Mouse (Mus musculus) forebrain, embryonic 10.5 days (tissue): ENCODE results near the gene Ddx43. TPM values are rescaled to one million over a fixed set of nuclear protein-coding genes. Genes with fewer than 3 reads are reported as not detected.

Experiments
- DNase-seq: peaks from one replicate; pipeline ENCODE4 v3.0.0-alpha.2; 2017; ENCODE audit warnings: low spot score; ENCODE audit errors: extremely low spot score
- H3K27ac ChIP-seq: fragments of 300-500 bp; sonication (generic); 2 replicates; pipeline ENCODE4 v1.5.1; 2016; ENCODE audit warnings: mild to moderate bottlenecking
- H3K27me3 ChIP-seq: fragments of 300-500 bp; sonication (generic); 2 replicates; pipeline ENCODE4 v1.6.1; 2016; ENCODE audit warnings: mild to moderate bottlenecking; ENCODE audit not compliant: poor library complexity, severe bottlenecking
- H3K36me3 ChIP-seq: fragments of 300-500 bp; sonication (generic); replicated peaks from 2 replicates; pipeline ENCODE4 v1.6.1; 2016; ENCODE audit warnings: mild to moderate bottlenecking, moderate library complexity
- H3K4me1 ChIP-seq: fragments of 300-500 bp; sonication (generic); 2 replicates; pipeline ENCODE4 v1.6.1; 2016
- H3K4me3 ChIP-seq: fragments of 300-500 bp; sonication (generic); 2 replicates; pipeline ENCODE4 v1.5.1; 2016; ENCODE audit warnings: mild to moderate bottlenecking, moderate library complexity
- H3K9me3 ChIP-seq: fragments of 300-500 bp; sonication (generic); 2 replicates; pipeline ENCODE4 v1.6.1; 2016; ENCODE audit warnings: mild to moderate bottlenecking, moderate library complexity
- WGBS: fragments of 180-500 bp; shearing (Covaris S2); methylation state at CpG from one replicate; pipeline ENCODE4 v1.1.7; 2016; 5-methylcytosine and 5-hydroxymethylcytosine counted together
- polyA plus RNA-seq: library from polyadenylated mRNA; unstranded; fragments of >200 nt; fragmentation: Nextera tagmentation; extraction: Ambion mirVana; gene quantifications from 2 replicates; pipeline ENCODE4 v1.2.1, GENCODE M21; 2016

Gene Ddx43
- polyA plus RNA-seq, 1 experiment from 2014 or later = 0.24 TPM

DNA sequence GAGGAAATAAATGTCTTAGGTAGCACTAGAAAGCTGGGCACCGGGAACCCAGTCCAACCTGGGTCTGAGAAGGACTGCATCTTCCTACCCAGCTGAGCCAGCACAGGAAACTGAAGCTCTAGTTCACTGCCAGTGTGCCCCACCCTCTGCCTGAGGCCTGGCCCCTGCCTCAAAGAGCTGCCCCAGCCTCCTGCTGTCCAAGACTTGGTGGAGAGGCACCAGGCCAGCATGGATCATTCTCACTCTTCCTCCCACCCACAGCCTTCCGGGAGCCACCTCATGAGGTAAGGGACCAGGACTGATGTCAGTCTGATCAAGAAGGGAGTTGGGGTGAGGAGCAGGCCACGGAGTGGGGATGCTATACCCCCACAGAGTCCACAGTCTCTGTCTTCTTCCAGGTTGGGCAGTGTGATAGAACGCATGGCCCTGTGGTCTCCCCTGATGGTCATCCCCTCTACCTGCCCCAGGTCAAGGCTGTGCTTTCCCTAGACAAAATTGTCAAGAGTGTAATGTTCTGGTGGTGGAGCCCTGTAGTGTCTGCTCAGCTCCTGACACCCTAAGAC, 33.4 kb downstream of the Ddx43 start:
- Histone ChIP-seq H3K27ac (no peak overlapping the region), H3K36me3 (no peaks in the 10 kb centered on the region), H3K27me3 (peaks cover 23% of the 10 kb centered on the region; the same call in 1 of the 2 replicates), H3K4me1 (peaks cover 7% of the 10 kb centered on the region), H3K9me3 (no peaks in the 10 kb centered on the region), H3K4me3 (no peak overlapping the region)
- 79% methylated on average over 4 of the region's 4 CpGs for WGBS
- DNase-seq = no peak

DNA sequence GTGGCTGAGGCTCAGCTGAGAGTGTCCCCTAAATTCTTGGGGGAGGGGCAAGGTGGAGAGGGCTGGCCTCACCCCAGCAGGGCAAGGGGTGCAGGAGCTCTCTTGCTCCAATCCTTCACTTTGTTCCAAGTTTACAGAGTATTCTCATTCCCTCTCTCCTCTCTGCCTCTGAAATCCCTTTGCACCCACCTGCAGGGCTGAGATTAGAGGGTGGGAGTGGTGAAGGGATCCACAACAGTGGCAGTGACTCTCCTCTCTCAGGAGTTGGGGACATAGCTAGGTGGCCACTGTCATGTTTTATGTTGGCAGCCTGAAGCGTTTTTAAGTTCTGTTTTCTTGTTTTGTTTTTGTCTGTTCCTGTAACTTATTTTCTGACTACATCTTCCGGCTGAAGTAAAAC, 34.0 kb downstream of the Ddx43 start:
- WGBS = 64% methylated on average over 2 of the region's 2 CpGs
- no peaks in the 10 kb centered on the region for H3K36me3 ChIP-seq
- no peak for DNase-seq

GRCm38 (mm10) chr9:78430486-78430885, 34.9 kb downstream of the Ddx43 start:
- H3K27me3 ChIP-seq = peaks cover 23% of the 10 kb centered on the region; the same call in 1 of the 2 replicates
- H3K4me1 ChIP-seq = peaks cover 7% of the 10 kb centered on the region
- no peak overlapping the region for H3K27ac ChIP-seq
- H3K9me3 ChIP-seq = no peaks in the 10 kb centered on the region
- WGBS = 84% methylated on average over 6 of the region's 6 CpGs
- H3K4me3 ChIP-seq = no peak overlapping the region
- H3K36me3 ChIP-seq = no peaks in the 10 kb centered on the region
- no peak for DNase-seq

More for the DNA sequence above, 34.0 kb downstream of the Ddx43 start:
- Histone ChIP-seq H3K27me3 (peaks cover 23% of the 10 kb centered on the region; the same call in 1 of the 2 replicates), H3K27ac (no peak overlapping the region), H3K4me3 (no peak overlapping the region), H3K9me3 (no peaks in the 10 kb centered on the region), H3K4me1 (peaks cover 7% of the 10 kb centered on the region)

DNA sequence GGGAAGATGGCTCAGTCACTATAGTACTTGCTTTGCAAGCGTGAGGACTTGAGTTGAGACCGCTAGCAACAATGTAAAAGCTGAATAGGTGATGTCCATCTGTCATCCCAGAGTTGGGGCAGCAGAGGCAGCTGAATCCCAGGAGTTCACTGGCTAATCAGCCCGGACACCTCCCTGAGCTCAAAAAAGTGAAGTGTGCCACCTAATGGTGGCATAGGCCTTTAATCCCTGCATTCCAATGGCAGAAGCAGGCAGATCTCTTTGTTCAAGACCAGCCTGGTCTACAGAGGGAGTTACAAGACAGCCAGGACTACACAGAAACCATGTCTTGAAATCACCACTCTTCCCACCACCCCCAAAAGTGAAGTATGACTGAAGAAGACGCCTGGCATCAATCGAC, 36.9 kb downstream of the Ddx43 start:
- H3K27me3 ChIP-seq = peaks cover 21% of the 10 kb centered on the region
- no peak overlapping the region for H3K4me3 ChIP-seq
- DNase-seq = no peak
- peaks cover 5% of the 10 kb centered on the region for H3K4me1 ChIP-seq
- 95% methylated on average over 5 of the region's 5 CpGs for whole genome bisulfite sequencing
- no peaks in the 10 kb centered on the region for H3K36me3 ChIP-seq
- H3K27ac ChIP-seq = no peak overlapping the region
- H3K9me3 ChIP-seq = no peaks in the 10 kb centered on the region

GRCm38 (mm10) chr9:78439426-78439825, 43.8 kb downstream of the Ddx43 start:
- peaks cover 58% of the 10 kb centered on the region for H3K27me3 ChIP-seq
- no peak for DNase-seq
- WGBS = 66% methylated on average over 5 of the region's 5 CpGs

DNA sequence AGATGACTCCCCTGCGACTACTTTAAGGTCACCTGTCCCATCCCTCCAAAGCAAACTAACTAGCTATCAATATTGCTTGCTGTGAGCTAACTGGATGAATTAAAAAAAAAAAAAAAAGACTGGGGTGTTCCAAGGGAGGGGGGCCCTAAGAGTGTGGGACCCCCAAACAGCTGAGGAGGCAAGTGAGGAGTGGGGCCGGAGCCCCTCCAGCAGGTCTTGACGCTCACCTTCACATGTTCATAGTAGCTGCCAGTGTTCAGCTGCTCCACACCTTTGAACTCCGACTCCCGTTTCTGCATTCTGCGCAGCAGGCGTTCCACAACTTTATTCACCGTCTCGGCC, 46.6 kb downstream of the Ddx43 start:
- Histone ChIP-seq H3K27ac (0 out of 2 replicates have a peak overlapping the region, but pooled peaks have one; percentile 70), H3K9me3 (0 out of 2 replicates have a peak, but pooled peaks cover 3% of the 10 kb centered on the region), H3K27me3 (peaks cover 86% of the 10 kb centered on the region), H3K4me1 (peaks cover 9% of the 10 kb centered on the region), H3K4me3 (peak overlapping the region; percentile 52), H3K36me3 (no peaks in the 10 kb centered on the region)
- WGBS = 7% methylated on average over 9 of the region's 9 CpGs
- DNase-seq = no peak

More at GRCm38 (mm10) chr9:78439426-78439825, 43.8 kb downstream of the Ddx43 start:
- Histone ChIP-seq H3K27ac (no peak overlapping the region), H3K9me3 (no peaks in the 10 kb centered on the region), H3K36me3 (no peaks in the 10 kb centered on the region), H3K4me1 (peaks cover 9% of the 10 kb centered on the region), H3K4me3 (no peak overlapping the region)

DNA sequence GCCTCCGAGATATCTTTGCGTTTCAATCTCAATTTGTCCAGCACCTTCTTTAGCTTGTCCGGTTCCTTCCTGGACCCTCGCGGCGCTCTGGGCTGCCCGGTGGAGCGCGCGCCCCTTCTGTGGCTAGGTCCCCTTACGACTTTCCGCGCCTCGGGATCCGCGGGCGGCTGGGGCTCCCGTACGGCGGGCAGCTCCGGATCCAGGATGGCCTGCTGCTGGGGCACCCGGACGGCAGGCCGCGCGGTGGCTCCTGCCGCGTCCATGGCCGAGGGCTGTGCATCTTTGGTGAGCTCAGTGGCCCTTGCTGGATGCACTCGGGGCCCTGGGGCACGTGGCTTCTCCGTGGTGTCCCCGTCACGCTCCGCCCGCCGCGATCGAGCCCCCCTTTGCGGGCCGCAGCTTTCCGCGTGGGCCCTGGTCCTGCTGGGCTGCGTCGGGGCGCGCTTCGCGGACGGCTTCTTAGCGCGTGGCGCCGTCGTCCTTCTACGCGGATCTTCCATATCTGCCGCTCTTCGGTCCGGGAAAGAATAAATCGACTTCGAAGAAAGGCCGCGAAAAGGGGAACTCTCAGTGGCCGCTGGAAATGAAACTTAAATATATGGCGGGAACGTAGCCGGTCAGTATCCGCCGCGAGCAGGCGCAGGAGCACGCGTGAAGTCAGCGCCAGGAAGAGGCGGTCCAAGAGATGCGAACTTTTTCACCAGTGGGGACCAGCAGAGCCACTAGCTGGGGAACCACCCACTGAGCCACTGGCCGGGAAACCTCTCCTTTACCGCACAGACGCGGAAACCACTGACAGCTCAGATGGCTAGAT, 47.2 kb downstream of the Ddx43 start, which contains the start of gene Cgas:
Cgas (minus strand) TSS at position 659 of the 814 bp plus-strand sequence.
- DNase-seq = peak; percentile 45
- H3K4me1 ChIP-seq = peaks cover 12% of the 10 kb centered on the region
- H3K36me3 ChIP-seq = no peaks in the 10 kb centered on the region
- WGBS = 1% methylated on average over 81 of the region's 81 CpGs
- H3K9me3 ChIP-seq = 0 out of 2 replicates have a peak, but pooled peaks cover 3% of the 10 kb centered on the region
- peak within 1 kb of the TSS; percentile 52 for H3K4me3 ChIP-seq
- H3K27ac ChIP-seq = peak within 1 kb of the TSS; percentile 70; the same call in 1 of the 2 replicates
- H3K27me3 ChIP-seq = peaks cover 89% of the 10 kb centered on the region

DNA sequence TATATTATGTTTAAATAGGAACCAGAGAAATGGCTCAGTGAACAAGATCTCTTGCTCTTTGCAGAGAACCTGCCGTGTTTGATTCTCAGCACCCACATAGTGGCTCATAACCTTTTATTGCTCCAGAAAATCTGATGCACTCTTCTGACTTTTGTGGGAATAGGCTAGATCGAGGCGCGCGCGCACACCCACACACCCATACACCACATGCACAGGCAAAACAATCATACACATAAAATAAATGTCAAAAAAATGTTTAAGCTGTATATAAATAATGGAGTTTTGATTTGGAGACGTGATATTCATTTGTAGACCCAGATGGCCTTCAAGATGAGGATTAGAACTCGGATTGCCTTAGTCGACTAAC, 52.0 kb downstream of the Ddx43 start:
- H3K36me3 ChIP-seq = peaks cover 24% of the 10 kb centered on the region
- peaks cover 20% of the 10 kb centered on the region for H3K4me1 ChIP-seq
- peak overlapping the region; percentile 93 for H3K27ac ChIP-seq
- H3K27me3 ChIP-seq = peaks cover 49% of the 10 kb centered on the region
- no peak for DNase-seq
- WGBS = 26% methylated on average over 9 of the region's 9 CpGs
- 0 out of 2 replicates have a peak, but pooled peaks cover 3% of the 10 kb centered on the region for H3K9me3 ChIP-seq
- H3K4me3 ChIP-seq = peak overlapping the region; percentile 100

GRCm38 (mm10) chr9:78447973-78448873, 52.6 kb downstream of the Ddx43 start, which contains the start of the genes Mto1 and Gm17324:
Gene Mto1, plus strand, starts transcription at chr9:78448208.
Gene Gm17324, minus strand, starts transcription at chr9:78448786.
- H3K4me3 ChIP-seq = peak within 1 kb of the TSS; percentile 100

GRCm38 (mm10) chr9:78450404-78450803, 54.8 kb downstream of the Ddx43 start:
- Histone ChIP-seq H3K27ac (no peak overlapping the region), H3K27me3 (peaks cover 21% of the 10 kb centered on the region), H3K9me3 (no peaks in the 10 kb centered on the region), H3K4me3 (no peak overlapping the region), H3K4me1 (peaks cover 14% of the 10 kb centered on the region), H3K36me3 (peaks cover 50% of the 10 kb centered on the region)
- no peak for DNase-seq
- 74% methylated on average over 5 of the region's 5 CpGs for WGBS

More at GRCm38 (mm10) chr9:78447973-78448873, 52.6 kb downstream of the Ddx43 start, which contains the start of the genes Mto1 and Gm17324:
- under 1% methylated on average over 96 of the region's 96 CpGs for WGBS
- Histone ChIP-seq H3K27ac (peak within 1 kb of the TSS; percentile 93), H3K4me1 (peaks cover 14% of the 10 kb centered on the region), H3K36me3 (peaks cover 31% of the 10 kb centered on the region), H3K27me3 (peaks cover 43% of the 10 kb centered on the region), H3K9me3 (0 out of 2 replicates have a peak, but pooled peaks cover 3% of the 10 kb centered on the region)
- DNase-seq = peak; percentile 90

DNA sequence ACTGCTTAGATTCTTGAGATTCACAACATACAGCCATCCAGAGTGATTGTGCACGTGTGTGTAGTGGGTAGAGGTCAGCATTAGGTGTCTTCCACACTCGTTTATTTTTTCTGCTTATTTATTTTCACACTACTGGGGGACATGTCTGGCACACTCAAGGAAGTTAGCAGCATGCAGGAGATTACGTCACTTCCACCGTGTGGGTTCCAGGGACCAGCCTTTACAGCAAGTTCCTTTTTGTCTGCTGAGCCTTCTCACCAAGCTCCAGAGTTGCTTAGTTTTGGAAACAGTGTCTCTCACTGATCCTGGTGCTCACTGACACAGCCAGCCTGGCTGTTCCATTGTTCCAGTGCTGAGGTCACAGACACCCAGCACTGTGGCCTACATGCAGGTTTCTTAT, 55.8 kb downstream of the Ddx43 start:
- H3K36me3 ChIP-seq = peaks cover 58% of the 10 kb centered on the region
- no peak overlapping the region for H3K4me3 ChIP-seq
- DNase-seq = no peak
- H3K4me1 ChIP-seq = peaks cover 14% of the 10 kb centered on the region
- no peaks in the 10 kb centered on the region for H3K9me3 ChIP-seq
- H3K27ac ChIP-seq = no peak overlapping the region
- H3K27me3 ChIP-seq = peaks cover 11% of the 10 kb centered on the region
- 92% methylated on average over 4 of the region's 4 CpGs for WGBS

DNA sequence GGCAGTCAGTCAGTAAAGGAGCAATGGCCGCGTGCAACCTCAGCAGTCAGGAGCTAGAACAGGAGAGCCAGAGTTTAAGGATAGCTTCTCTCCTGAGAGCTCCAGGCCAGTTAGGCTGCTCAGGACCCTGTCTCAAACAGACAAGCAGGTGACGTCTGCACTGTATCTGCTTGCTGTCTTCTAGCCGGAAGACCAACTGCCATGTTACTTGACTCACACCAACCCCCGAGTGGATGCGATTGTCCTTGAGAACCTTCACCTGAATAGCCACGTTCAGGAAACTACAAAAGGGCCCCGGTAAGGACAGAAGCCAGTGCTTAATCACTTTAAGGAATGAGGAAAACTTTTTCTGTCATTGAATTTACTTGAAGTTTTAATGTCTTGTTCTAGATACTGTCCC, 61.4 kb downstream of the Ddx43 start:
- Histone ChIP-seq H3K36me3 (peaks cover 93% of the 10 kb centered on the region), H3K4me3 (no peak overlapping the region), H3K4me1 (no peaks in the 10 kb centered on the region), H3K9me3 (no peaks in the 10 kb centered on the region), H3K27me3 (no peaks in the 10 kb centered on the region), H3K27ac (no peak overlapping the region)
- WGBS = 94% methylated on average over 8 of the region's 8 CpGs
- DNase-seq = no peak
